Mouse (Mus musculus) kidney, embryonic 15.5 days (tissue): Measurements from ENCODE around the gene Dph6. TPM values are rescaled to one million over a fixed set of nuclear protein-coding genes. Genes with fewer than 3 reads are reported as not detected.

Experiments
- ATAC-seq: fragments of 200-750 bp; cut with Nextera tagmentation; replicated peaks from 2 replicates; pipeline ENCODE4 v1.8.0; 2017; ENCODE audit warnings: moderate TSS enrichment; ENCODE audit not compliant: low FRiP score
- H3K27ac ChIP-seq: fragments of 300-500 bp; sonication (generic); 2 replicates; pipeline ENCODE4 v1.5.1; 2015; ENCODE audit warnings: mild to moderate bottlenecking, inconsistent platforms
- H3K27me3 ChIP-seq: fragments of 300-500 bp; sonication (generic); 2 replicates; pipeline ENCODE4 v1.6.1; 2015; ENCODE audit warnings: inconsistent platforms
- H3K36me3 ChIP-seq: fragments of 300-500 bp; sonication (generic); 2 replicates; pipeline ENCODE4 v1.6.1; 2015; ENCODE audit warnings: inconsistent platforms
- H3K4me1 ChIP-seq: fragments of 300-500 bp; sonication (generic); 2 replicates; pipeline ENCODE4 v1.6.1; 2015; ENCODE audit warnings: inconsistent platforms
- H3K4me2 ChIP-seq: fragments of 300-500 bp; sonication (generic); 2 replicates; pipeline ENCODE4 v1.6.1; 2015; ENCODE audit warnings: moderate library complexity, mild to moderate bottlenecking, inconsistent platforms
- H3K4me3 ChIP-seq: fragments of 300-500 bp; sonication (generic); replicated peaks from 2 replicates; pipeline ENCODE4 v1.5.1; 2015; ENCODE audit warnings: mild to moderate bottlenecking, inconsistent platforms
- H3K9ac ChIP-seq: fragments of 300-500 bp; sonication (generic); 2 replicates; pipeline ENCODE4 v1.6.1; 2015; ENCODE audit warnings: mild to moderate bottlenecking, inconsistent platforms
- H3K9me3 ChIP-seq: fragments of 300-500 bp; sonication (generic); replicated peaks from 2 replicates; pipeline ENCODE4 v1.6.1; 2016; ENCODE audit warnings: inconsistent platforms
- WGBS: fragments of 180-500 bp; shearing (Covaris S2); methylation state at CpG from one replicate; pipeline ENCODE4 v1.1.7; 2015; ENCODE audit warnings: mixed read lengths; 5-methylcytosine and 5-hydroxymethylcytosine counted together
- polyA plus RNA-seq: library from polyadenylated mRNA; unstranded; fragments of >200 nt; fragmentation: Nextera tagmentation; extraction: Ambion mirVana; gene quantifications from 2 replicates; pipeline ENCODE4 v1.2.1, GENCODE M21; 2015

Dph6 gene
- polyA plus RNA-seq, 1 experiment from 2014 or later: 31.4 TPM

DNA sequence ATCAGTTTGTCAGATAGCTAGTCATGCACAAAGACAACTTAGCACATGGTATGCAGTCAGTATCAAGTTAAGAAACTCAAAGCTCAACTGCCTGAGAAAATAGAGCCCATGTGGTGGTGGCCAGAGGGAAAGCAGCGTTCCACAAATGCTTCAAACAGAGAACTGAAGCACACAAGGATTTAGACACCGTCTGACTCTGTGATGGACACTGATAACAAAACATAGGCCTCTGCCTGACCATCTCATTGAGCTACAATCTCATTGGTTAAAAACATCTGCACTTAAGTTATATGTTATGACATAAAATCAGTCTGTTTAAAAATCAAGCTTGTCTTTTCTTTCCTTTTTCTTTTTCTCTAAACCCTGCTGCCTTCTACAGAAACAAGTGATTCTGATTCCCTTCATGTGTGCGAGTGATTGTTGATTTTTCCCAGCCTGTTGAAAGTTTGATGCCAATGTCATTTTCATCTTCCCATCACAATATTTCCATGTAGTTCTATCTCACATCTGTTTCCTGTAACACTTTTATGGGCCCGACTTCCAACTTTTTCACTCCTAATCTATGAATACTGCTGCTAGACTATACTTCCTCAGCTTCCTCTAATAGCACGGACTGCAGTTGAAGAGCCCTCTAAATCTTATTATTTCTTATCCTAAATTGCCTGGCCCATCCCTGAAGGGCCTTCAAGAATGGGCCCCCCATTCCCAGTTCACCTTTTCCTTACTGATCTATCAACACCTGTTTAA, 123.6 kb downstream of the Dph6 start:
- Histone ChIP-seq H3K4me1 (no peaks in the 10 kb centered on the region), H3K27ac (no peak overlapping the region), H3K27me3 (no peaks in the 10 kb centered on the region), H3K4me3 (no peak overlapping the region), H3K9ac (no peak overlapping the region), H3K4me2 (no peak overlapping the region), H3K9me3 (no peaks in the 10 kb centered on the region), H3K36me3 (0 out of 2 replicates have a peak, but pooled peaks cover 3% of the 10 kb centered on the region)
- WGBS: 67% methylated on average over 5 of the region's 5 CpGs
- no peak for ATAC-seq

GRCm38 (mm10) chr2:114520414-114520813, 134.3 kb downstream of the Dph6 start:
- Histone ChIP-seq H3K9ac (no peak overlapping the region), H3K4me2 (no peak overlapping the region), H3K27me3 (no peaks in the 10 kb centered on the region), H3K9me3 (no peaks in the 10 kb centered on the region), H3K4me3 (no peak overlapping the region), H3K36me3 (no peaks in the 10 kb centered on the region), H3K4me1 (no peaks in the 10 kb centered on the region), H3K27ac (no peak overlapping the region)
- ATAC-seq: no peak
- 89% methylated on average over 5 of the region's 5 CpGs for WGBS

DNA sequence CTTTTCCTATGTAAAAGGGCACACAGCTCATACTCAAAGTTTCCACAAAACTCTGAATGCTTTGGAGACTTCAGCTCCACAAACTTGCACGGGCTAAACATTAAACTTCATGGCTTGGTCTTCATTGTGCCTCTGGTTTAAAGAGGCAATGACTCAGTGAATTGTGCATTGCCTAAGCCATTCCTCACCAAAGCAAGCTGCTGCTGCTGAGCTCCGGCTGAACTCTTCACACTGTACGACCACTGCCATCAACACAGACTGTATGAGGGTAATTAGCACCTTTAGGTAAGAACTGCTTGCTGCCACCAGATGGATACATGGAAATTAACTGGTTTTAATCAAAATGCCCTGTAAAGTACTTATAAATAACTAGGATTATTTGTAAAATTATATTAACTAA, 134.9 kb downstream of the Dph6 start:
- Histone ChIP-seq H3K9ac (no peak overlapping the region), H3K4me3 (no peak overlapping the region), H3K27ac (no peak overlapping the region), H3K36me3 (no peaks in the 10 kb centered on the region), H3K27me3 (no peaks in the 10 kb centered on the region), H3K4me2 (no peak overlapping the region), H3K9me3 (no peaks in the 10 kb centered on the region), H3K4me1 (no peaks in the 10 kb centered on the region)
- 67% methylated on average over 3 of the region's 3 CpGs for WGBS
- 0 out of 2 replicates have a peak, but pooled peaks have one; percentile 46 for ATAC-seq

DNA sequence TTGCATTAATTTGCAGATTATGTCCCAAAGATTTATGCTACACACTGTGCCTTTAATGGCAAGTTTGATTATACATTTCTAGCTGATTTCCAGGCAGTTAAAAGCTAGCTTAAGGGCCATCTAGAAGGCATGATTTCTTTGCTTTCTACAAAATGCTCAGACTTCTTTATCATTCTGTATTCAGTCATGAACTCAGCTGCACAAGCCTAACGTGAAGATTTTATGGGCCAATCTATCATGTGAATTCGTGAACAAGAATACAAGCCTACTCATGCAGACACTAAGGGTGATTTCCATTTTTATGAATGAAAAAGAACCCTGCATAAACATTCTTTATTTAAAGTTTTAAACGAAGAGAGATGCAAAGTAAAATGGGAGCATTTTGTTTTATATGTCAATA, 162.4 kb downstream of the Dph6 start:
- Histone ChIP-seq H3K4me1 (no peaks in the 10 kb centered on the region), H3K9me3 (no peaks in the 10 kb centered on the region), H3K36me3 (no peaks in the 10 kb centered on the region), H3K4me3 (no peak overlapping the region), H3K4me2 (no peak overlapping the region), H3K27ac (peak overlapping the region; percentile 60; the same call in 1 of the 2 replicates), H3K27me3 (no peaks in the 10 kb centered on the region), H3K9ac (no peak overlapping the region)
- no peak for ATAC-seq
- 28% methylated on average over 3 of the region's 3 CpGs for WGBS

DNA sequence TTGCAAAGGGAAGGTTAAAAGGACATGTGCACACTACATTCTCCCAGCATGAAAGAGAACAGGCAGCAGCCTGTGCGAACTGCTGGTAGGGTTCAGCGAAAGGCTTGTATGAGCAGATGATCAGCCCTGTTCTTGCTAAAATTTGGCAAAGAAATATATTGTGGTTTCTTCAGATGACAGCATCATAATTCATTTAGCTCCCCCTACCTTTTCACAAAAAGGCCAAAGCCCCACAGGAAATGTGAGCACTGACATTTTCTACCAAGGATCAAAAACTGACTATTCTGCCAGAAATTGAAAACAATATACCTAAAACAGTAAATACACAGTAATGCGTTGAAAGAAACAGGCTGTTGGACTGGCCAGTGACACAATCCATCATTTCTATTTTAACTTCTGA, 162.9 kb downstream of the Dph6 start:
- H3K4me3 ChIP-seq: no peak overlapping the region
- peak; percentile 79; the same call in 1 of the 2 replicates for ATAC-seq
- H3K4me2 ChIP-seq: no peak overlapping the region
- H3K27ac ChIP-seq: peak overlapping the region; percentile 2; the same call in 1 of the 2 replicates
- no peak overlapping the region for H3K9ac ChIP-seq
- 50% methylated on average over 3 of the region's 3 CpGs for WGBS
- H3K9me3 ChIP-seq: no peaks in the 10 kb centered on the region
- no peaks in the 10 kb centered on the region for H3K27me3 ChIP-seq
- H3K36me3 ChIP-seq: no peaks in the 10 kb centered on the region
- H3K4me1 ChIP-seq: no peaks in the 10 kb centered on the region

DNA sequence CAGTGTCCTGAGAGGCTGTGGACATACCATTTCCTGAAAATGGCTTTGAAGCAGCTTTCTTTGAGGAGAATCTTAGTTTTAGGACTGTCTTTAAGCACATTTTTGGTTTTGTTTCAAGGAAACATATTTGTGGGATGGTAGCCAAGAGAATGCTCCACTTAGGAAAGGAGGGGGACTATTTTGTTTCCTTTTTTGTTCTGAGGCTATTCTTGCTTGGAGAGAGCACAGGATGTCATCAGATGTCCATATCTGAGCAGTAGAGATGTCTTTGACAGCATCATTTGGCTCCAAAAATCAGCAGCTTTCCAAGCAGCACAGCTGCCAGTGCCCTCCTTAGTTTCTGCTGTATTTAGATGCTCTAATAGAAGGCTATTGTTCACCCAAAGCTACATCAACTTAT, 167.8 kb downstream of the Dph6 start:
- no peak overlapping the region for H3K9ac ChIP-seq
- H3K4me2 ChIP-seq: no peak overlapping the region
- H3K9me3 ChIP-seq: no peaks in the 10 kb centered on the region
- no peaks in the 10 kb centered on the region for H3K4me1 ChIP-seq
- no peak overlapping the region for H3K27ac ChIP-seq
- no peaks in the 10 kb centered on the region for H3K36me3 ChIP-seq
- H3K4me3 ChIP-seq: no peak overlapping the region
- H3K27me3 ChIP-seq: no peaks in the 10 kb centered on the region
- ATAC-seq: no peak
